Mouse (Mus musculus) spleen, adult 2 months (tissue): Measurements from ENCODE around the gene Crygb.

Experiments used
- CTCF ChIP-seq: fragments of 200-500 bp; IDR thresholded peaks from 2 replicates; pipeline ENCODE4 v1.5.1; 2011; ENCODE audit warnings: mild to moderate bottlenecking, inconsistent platforms; ENCODE audit not compliant: insufficient read depth, insufficient read length, insufficient replicate concordance; ENCODE audit errors: extremely low read depth
- POLR2A ChIP-seq: fragments of 200-500 bp; IDR thresholded peaks from 2 replicates; pipeline ENCODE4 v1.6.1; 2011; ENCODE audit warnings: low read depth, low read length, inconsistent platforms

GRCm38 (mm10) chr1:65040806-65041205 is 41.3 kb downstream of the Crygb start:
- no peak for TF ChIP-seq CTCF
- no peak for TF ChIP-seq POLR2A
